Mouse (Mus musculus) midbrain, embryonic 15.5 days (tissue): ENCODE measurements around the gene Gm49358. TPM values are rescaled to one million over a fixed set of nuclear protein-coding genes. Genes with fewer than 3 reads are reported as not detected.

Experiments
- ATAC-seq: fragments of 200-750 bp; cut with Nextera tagmentation; replicated peaks from 2 replicates; pipeline ENCODE4 v1.8.0; 2017; ENCODE audit warnings: moderate TSS enrichment
- H3K27ac ChIP-seq: fragments of 300-500 bp; sonication (generic); 2 replicates; pipeline ENCODE4 v1.5.1; 2015; ENCODE audit warnings: mild to moderate bottlenecking, inconsistent platforms
- H3K27me3 ChIP-seq: fragments of 300-500 bp; sonication (generic); replicated peaks from 2 replicates; pipeline ENCODE4 v1.6.1; 2015; ENCODE audit warnings: inconsistent platforms
- H3K36me3 ChIP-seq: fragments of 300-500 bp; sonication (generic); replicated peaks from 2 replicates; pipeline ENCODE4 v1.6.1; 2015; ENCODE audit warnings: inconsistent platforms
- H3K4me1 ChIP-seq: fragments of 300-500 bp; sonication (generic); 2 replicates; pipeline ENCODE4 v1.6.1; 2015; ENCODE audit warnings: inconsistent platforms
- H3K4me2 ChIP-seq: fragments of 300-500 bp; sonication (generic); 2 replicates; pipeline ENCODE4 v1.6.1; 2015; ENCODE audit warnings: inconsistent platforms, mild to moderate bottlenecking, moderate library complexity
- H3K4me3 ChIP-seq: fragments of 300-500 bp; sonication (generic); 2 replicates; pipeline ENCODE4 v1.5.1; 2015; ENCODE audit warnings: mild to moderate bottlenecking, inconsistent platforms
- H3K9ac ChIP-seq: fragments of 300-500 bp; sonication (generic); 2 replicates; pipeline ENCODE4 v1.6.1; 2015; ENCODE audit warnings: mild to moderate bottlenecking, inconsistent platforms
- H3K9me3 ChIP-seq: fragments of 300-500 bp; sonication (generic); 2 replicates; pipeline ENCODE4 v1.6.1; 2016; ENCODE audit warnings: inconsistent platforms
- WGBS: fragments of 180-500 bp; shearing (Covaris S2); methylation state at CpG from one replicate; pipeline ENCODE4 v1.1.7; 2015; ENCODE audit warnings: mixed read lengths; 5-methylcytosine and 5-hydroxymethylcytosine counted together
- polyA plus RNA-seq: library from polyadenylated mRNA; unstranded; fragments of >200 nt; fragmentation: Nextera tagmentation; extraction: Ambion mirVana; gene quantifications from 2 replicates; pipeline ENCODE4 v1.2.1, GENCODE M21; 2015

Gm49358 gene
- polyA plus RNA-seq, 1 experiment from 2014 or later, result not detected

DNA sequence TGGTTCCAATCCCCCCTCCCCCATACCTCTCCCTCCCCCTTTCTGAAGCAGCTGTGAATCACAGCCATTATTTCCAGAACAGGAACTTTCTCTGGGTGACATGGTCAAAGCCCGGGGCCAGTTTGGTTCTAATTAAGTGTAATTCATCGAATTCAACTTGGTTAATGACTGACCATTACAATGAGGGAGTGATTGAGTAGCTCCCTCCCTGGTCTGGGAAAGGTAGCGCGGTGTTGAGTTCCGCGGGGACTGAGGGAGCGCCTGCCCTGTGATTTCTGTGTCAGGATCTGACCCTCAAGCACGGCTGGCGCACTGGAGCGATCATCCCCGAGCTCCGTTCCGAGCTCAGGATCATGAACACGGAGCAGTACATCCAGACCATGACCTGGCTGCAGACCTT lies 61.1 kb downstream of the Gm49358 start:
- no peaks in the 10 kb centered on the region for H3K27me3 ChIP-seq
- H3K9ac ChIP-seq, result no peak overlapping the region
- H3K4me2 ChIP-seq, result no peak overlapping the region
- WGBS, result 86% methylated on average over 14 of the region's 14 CpGs
- H3K36me3 ChIP-seq, result peaks cover 17% of the 10 kb centered on the region; the same call in 1 of the 2 replicates
- no peak overlapping the region for H3K4me3 ChIP-seq
- peaks cover 3% of the 10 kb centered on the region; the same call in 1 of the 2 replicates for H3K4me1 ChIP-seq
- H3K27ac ChIP-seq, result no peak overlapping the region
- ATAC-seq, result no peak
- H3K9me3 ChIP-seq, result no peaks in the 10 kb centered on the region

DNA sequence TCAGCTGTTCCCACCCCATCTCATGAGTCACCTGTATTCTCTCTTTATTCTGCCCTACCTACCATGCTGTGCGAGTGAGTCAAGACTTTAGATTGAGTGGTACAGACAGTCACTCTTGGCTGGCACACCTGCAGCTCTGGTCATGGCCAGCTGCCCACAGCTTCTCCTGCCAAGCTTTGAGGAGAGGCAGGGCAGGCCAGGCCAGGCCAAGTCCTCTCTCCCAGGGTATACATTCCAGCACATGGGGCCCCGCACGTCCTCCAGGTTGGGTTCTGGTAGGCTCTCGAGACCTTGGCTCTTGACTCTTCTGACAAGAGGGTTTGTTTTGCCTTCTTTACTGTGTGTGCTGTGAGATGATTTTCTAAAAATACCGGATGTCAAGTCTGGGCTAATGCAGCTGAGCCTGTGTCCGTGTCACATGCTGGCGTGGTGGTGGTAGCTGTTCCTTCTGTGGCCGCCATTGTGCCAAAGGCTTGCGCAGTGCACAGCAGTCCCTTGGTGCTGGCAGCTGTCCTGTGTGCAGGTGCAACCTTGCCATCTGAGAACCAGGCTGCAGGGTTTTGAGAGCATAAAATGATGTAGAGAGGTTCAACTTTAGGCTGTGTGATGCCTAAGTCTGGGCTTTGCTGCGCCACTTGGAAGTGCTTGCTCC lies 62.2 kb downstream of the Gm49358 start:
- WGBS, result 92% methylated on average over 10 of the region's 10 CpGs
- H3K27ac ChIP-seq, result no peak overlapping the region
- no peaks in the 10 kb centered on the region for H3K27me3 ChIP-seq
- peaks cover 9% of the 10 kb centered on the region; the same call in 1 of the 2 replicates for H3K36me3 ChIP-seq
- no peak overlapping the region for H3K9ac ChIP-seq
- H3K4me2 ChIP-seq, result no peak overlapping the region
- H3K9me3 ChIP-seq, result no peaks in the 10 kb centered on the region
- H3K4me3 ChIP-seq, result no peak overlapping the region
- H3K4me1 ChIP-seq, result no peaks in the 10 kb centered on the region
- ATAC-seq, result no peak

DNA sequence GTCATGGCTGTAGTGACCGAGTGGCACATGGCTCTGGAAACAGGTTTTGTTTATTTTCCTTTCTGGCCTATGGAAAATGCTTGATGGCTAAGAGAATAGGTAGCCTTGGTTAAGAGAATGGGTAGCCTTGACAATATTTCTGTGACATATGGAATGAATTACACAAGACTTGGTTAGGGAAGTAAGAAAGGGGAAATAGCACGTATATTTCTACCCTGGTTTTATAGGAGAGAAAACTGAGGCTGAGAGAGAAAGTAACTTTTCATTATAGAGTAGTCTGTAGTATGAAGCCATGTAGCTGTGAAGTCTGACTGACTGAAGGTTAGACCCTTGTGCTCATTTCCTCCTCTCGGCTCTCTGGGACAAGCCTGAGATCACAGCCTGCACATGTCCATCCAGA lies 63.2 kb downstream of the Gm49358 start:
- no peaks in the 10 kb centered on the region for H3K27me3 ChIP-seq
- whole genome bisulfite sequencing, result 83% methylated on average over 3 of the region's 3 CpGs
- H3K4me1 ChIP-seq, result no peaks in the 10 kb centered on the region
- no peak for ATAC-seq
- no peak overlapping the region for H3K9ac ChIP-seq
- no peak overlapping the region for H3K27ac ChIP-seq
- H3K36me3 ChIP-seq, result peaks cover 12% of the 10 kb centered on the region; the same call in 1 of the 2 replicates
- H3K9me3 ChIP-seq, result no peaks in the 10 kb centered on the region
- no peak overlapping the region for H3K4me3 ChIP-seq
- no peak overlapping the region for H3K4me2 ChIP-seq

DNA sequence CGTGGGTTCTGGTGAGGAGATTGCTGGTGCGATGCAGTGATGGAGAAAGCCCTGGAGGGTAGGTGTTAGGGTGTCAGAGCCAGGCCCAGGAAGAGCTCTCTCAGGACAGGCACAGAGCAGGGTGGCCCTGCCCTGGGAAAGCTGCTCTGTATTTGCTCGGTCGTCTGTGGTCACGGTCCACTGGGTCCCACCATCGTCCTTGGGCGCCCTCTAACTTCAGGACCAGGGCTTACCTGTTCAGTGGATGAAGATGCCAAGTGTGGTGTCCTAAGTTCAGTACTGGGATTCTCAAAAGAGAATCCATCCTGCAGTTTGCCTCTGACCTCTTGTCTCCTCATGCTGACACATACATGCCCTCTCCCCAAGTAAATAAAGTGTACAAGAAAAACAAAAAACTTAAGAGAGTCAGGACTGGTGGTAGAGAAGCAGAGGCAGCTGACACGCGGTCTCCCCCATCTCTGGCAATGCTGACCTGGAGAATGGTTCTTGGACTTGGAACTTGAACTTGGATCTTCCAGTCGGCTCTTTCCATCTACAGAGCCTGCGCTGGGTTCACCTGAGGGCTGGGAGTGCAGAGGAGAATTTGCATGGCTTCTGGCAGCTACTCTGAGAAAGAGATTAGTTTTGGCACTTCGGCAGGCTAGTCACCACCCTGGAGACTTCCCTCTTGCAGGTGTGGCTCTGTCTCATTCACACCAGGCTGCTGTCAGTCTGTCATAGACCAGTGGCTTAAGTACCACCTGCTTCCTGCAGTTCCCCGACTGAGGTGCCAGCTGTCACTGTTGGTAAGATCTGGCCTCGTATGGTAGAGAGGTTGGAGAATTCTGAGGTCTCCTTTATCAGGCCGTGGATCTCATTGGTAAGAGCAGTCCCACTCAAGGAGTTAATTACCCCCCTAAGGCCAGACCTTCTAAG lies 64.7 kb downstream of the Gm49358 start:
- H3K27me3 ChIP-seq, result no peaks in the 10 kb centered on the region
- no peak overlapping the region for H3K4me2 ChIP-seq
- H3K36me3 ChIP-seq, result peaks cover 8% of the 10 kb centered on the region; the same call in 1 of the 2 replicates
- H3K9ac ChIP-seq, result no peak overlapping the region
- H3K27ac ChIP-seq, result no peak overlapping the region
- WGBS, result 85% methylated on average over 15 of the region's 15 CpGs
- no peak overlapping the region for H3K4me3 ChIP-seq
- H3K9me3 ChIP-seq, result no peaks in the 10 kb centered on the region
- H3K4me1 ChIP-seq, result no peaks in the 10 kb centered on the region
- no peak for ATAC-seq

DNA sequence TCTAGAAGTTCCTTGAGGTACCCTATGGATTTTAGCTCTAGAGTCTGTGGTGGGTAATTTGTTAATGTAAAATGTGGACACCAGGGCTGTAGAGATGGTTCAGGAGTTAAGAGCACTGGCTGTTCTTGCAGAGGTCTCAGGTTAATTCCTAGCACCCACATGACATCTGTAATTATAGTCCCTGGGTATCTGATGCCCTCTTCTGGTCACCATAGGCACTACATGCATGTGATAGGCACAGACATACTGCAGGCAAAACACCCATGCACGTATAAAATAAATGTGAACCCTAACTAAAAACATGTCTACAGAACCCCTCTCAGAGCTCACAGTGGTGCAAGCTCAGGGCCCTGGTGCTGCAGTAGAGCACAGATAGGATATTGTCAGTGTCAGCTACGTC lies 65.7 kb downstream of the Gm49358 start:
- Histone ChIP-seq H3K4me3 (no peak overlapping the region), H3K4me2 (no peak overlapping the region), H3K27ac (no peak overlapping the region), H3K9ac (no peak overlapping the region), H3K36me3 (peaks cover 10% of the 10 kb centered on the region; the same call in 1 of the 2 replicates), H3K27me3 (no peaks in the 10 kb centered on the region), H3K9me3 (no peaks in the 10 kb centered on the region), H3K4me1 (no peaks in the 10 kb centered on the region)
- 94% methylated on average over 2 of the region's 2 CpGs for WGBS
- ATAC-seq, result no peak

DNA sequence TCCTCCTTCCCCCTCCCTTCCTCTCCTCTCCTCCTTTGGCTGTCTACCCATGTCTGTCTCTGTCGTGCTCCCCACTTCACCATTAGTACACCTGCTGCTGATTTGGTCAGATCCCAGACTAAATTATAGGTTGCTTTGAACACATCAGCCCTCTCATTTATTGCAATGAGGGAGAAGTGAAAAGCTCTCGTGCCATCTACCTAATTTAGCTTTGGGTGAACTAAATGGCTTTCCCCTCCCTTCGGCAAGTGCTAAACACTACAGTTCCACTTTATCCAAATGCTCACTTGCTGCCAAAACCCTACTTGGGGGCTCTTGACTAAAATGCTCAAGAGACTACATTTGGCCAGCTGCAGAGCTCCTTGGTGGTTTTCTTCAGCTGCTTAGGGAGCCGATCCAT lies 73.0 kb downstream of the Gm49358 start:
- H3K36me3 ChIP-seq, result 0 out of 2 replicates have a peak, but pooled peaks cover 6% of the 10 kb centered on the region
- WGBS, result 78% methylated on average over 4 of the region's 4 CpGs
- H3K4me2 ChIP-seq, result no peak overlapping the region
- no peak overlapping the region for H3K27ac ChIP-seq
- H3K4me3 ChIP-seq, result no peak overlapping the region
- no peak for ATAC-seq
- H3K9me3 ChIP-seq, result no peaks in the 10 kb centered on the region
- H3K27me3 ChIP-seq, result no peaks in the 10 kb centered on the region
- H3K4me1 ChIP-seq, result no peaks in the 10 kb centered on the region
- H3K9ac ChIP-seq, result no peak overlapping the region

DNA sequence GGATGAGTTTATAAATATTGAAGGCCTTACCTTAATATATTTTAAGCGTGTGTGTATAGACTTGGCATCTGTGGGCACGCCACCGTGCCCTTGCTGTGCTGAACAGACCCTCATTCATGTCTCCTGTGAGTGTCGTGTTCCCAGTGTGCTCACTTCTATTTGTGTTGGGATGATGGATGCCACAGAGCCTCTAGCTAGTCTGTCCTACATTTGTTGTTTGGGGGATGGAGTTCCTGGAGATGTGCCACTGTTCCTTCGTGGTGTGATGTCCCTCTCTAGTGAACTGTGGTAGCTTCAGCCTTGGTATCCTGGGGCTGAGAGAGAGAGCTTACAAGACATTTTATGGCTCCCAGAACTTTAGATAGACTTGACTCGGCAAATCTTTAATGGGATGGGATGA lies 75.1 kb downstream of the Gm49358 start:
- H3K4me2 ChIP-seq, result no peak overlapping the region
- WGBS, result 92% methylated on average over 6 of the region's 6 CpGs
- ATAC-seq, result no peak
- H3K27ac ChIP-seq, result no peak overlapping the region
- no peak overlapping the region for H3K4me3 ChIP-seq
- H3K36me3 ChIP-seq, result 0 out of 2 replicates have a peak, but pooled peaks cover 5% of the 10 kb centered on the region
- H3K9me3 ChIP-seq, result no peaks in the 10 kb centered on the region
- H3K4me1 ChIP-seq, result no peaks in the 10 kb centered on the region
- H3K9ac ChIP-seq, result no peak overlapping the region
- H3K27me3 ChIP-seq, result no peaks in the 10 kb centered on the region

DNA sequence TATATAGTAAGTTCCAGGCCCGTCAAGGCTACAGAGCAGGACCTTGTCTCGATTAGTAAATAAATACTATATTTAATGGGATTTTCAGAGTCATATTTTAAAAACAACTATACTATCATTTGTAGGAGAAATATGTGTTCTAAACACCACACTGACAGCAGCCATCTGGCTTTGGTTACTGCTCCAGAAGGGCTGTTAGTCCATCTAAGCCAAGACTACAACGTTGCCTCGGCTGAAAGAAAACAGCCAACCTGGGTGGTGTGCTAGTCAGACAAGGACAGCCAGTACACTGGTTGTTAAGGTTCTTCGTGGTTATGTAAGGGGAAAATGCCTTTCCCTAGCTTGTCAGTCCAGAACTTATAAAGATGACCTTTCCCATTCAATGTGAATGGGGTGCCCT lies 78.9 kb downstream of the Gm49358 start:
- no peak for ATAC-seq
- no peak overlapping the region for H3K27ac ChIP-seq
- H3K9ac ChIP-seq, result no peak overlapping the region

DNA sequence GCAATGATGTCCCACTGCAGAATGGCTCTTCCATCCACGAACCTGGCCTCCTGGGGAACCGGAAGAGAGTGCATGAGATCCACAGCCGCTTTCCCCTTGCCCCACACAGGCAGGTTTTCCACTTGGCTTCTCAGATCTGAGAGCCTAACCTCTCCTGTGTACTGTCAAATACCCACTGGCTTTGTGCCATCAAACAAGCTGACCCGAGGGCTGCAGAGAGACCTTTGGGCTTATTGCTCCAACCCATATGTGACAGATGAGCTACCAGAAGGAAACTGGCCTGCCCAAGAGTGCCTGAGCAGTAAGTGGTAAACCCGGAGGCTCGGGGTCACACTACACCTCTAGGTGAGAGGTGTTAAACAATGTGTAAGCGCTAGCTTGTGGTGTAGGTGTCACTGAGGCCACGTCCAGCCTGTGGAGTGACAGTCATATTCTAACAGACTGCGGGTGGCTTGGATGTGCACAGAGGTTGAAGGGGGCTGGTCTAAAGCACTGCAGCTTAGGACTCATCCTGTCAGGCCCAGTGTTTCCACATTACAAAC lies 83.2 kb downstream of the Gm49358 start:
- H3K4me3 ChIP-seq, result no peak overlapping the region
- H3K9me3 ChIP-seq, result no peaks in the 10 kb centered on the region
- H3K27me3 ChIP-seq, result no peaks in the 10 kb centered on the region
- no peak for ATAC-seq
- H3K9ac ChIP-seq, result no peak overlapping the region
- no peaks in the 10 kb centered on the region for H3K4me1 ChIP-seq
- 87% methylated on average over 9 of the region's 9 CpGs for WGBS
- no peak overlapping the region for H3K27ac ChIP-seq
- no peak overlapping the region for H3K4me2 ChIP-seq
- no peaks in the 10 kb centered on the region for H3K36me3 ChIP-seq

More for the DNA sequence above, 78.9 kb downstream of the Gm49358 start:
- Histone ChIP-seq H3K9me3 (no peaks in the 10 kb centered on the region), H3K4me1 (no peaks in the 10 kb centered on the region), H3K27me3 (no peaks in the 10 kb centered on the region), H3K36me3 (no peaks in the 10 kb centered on the region), H3K4me2 (no peak overlapping the region), H3K4me3 (no peak overlapping the region)
- WGBS, result 89% methylated on average over 5 of the region's 5 CpGs

DNA sequence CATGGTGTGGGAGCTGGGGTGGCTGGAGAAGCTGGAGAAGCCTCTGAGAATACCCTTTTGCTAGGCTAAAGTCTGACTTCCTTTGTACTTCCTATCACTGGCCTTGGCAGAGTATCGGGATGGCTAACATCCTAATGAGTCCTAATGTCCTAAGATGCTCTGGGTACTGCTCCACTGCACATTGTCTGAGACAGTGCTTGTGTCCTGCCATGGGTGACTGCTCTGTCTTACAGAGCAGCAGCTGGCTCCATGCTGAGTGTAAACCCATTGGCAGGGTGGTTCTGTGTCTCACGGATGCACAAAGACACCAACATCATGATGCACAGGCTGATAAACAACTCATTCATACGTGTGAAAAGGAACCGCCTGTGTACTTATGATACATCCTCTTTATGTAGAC lies 85.3 kb downstream of the Gm49358 start:
- no peak for ATAC-seq
- Histone ChIP-seq H3K36me3 (no peaks in the 10 kb centered on the region), H3K9me3 (no peaks in the 10 kb centered on the region), H3K4me3 (no peak overlapping the region), H3K4me1 (no peaks in the 10 kb centered on the region), H3K27me3 (no peaks in the 10 kb centered on the region), H3K4me2 (no peak overlapping the region), H3K9ac (no peak overlapping the region), H3K27ac (no peak overlapping the region)
- 93% methylated on average over 4 of the region's 4 CpGs for WGBS

DNA sequence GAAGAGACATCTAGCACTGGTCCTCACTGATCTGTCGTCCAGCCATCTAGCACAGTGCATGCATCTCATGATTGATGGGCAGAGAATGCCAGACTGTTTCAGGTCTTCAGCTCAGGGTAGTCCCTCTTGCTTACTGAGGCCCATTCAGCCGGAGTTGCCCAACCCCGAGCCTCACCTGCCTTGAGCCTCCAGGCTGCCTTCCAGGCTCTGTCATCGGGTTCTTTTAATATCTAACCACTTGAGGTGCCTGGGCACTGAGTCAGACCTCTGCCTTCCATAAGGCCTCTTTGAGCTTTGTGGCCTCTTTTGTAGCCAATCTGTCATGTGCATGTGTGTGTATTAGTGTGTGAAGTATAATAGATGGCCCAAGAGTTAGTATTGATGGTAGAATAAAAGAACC lies 85.7 kb downstream of the Gm49358 start:
- Histone ChIP-seq H3K4me3 (no peak overlapping the region), H3K36me3 (no peaks in the 10 kb centered on the region), H3K27ac (no peak overlapping the region), H3K9ac (no peak overlapping the region), H3K9me3 (no peaks in the 10 kb centered on the region), H3K27me3 (no peaks in the 10 kb centered on the region), H3K4me2 (no peak overlapping the region), H3K4me1 (no peaks in the 10 kb centered on the region)
- no peak for ATAC-seq
- 89% methylated on average over 4 of the region's 4 CpGs for WGBS

DNA sequence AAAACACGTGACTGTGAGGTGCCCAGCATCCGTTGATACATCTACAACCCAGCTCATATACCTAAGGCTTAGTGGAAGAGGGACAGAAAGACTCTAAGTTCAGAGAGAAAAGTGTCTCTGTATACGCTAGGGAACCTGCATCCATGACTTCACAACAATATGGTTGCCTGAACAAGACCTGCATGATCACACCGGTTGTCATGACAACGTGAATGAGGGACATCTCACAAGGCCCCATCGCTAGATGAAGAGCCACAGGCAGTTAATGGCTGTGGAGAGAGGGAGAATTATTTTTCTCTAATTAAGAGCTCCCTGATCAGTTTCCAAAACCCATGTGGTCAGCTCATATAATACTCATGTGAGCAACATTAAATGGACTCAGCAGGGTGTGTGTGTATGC lies 88.4 kb downstream of the Gm49358 start:
- peak; percentile 67 for ATAC-seq
- Histone ChIP-seq H3K27ac (no peak overlapping the region), H3K36me3 (no peaks in the 10 kb centered on the region), H3K27me3 (no peaks in the 10 kb centered on the region), H3K4me3 (no peak overlapping the region), H3K9ac (no peak overlapping the region), H3K4me2 (no peak overlapping the region), H3K4me1 (no peaks in the 10 kb centered on the region), H3K9me3 (no peaks in the 10 kb centered on the region)
- WGBS, result 65% methylated on average over 6 of the region's 6 CpGs
